Mouse (Mus musculus): ENCODE data around the gene Dlx3.

Dlx3 gene

GRCm38 (mm10) chr11:95150269-95151049 lies 30.5 kb downstream of the Dlx3 start:
- in situ Hi-C loops (cut with MboI; ENCODE audit: low sequenced_read_pairs): no loop called here

- in situ Hi-C loops (cut with MboI; ENCODE audit: low sequenced_read_pairs): no loop called here
These were observed 33.2 kb downstream of the Dlx3 start for GRCm38 (mm10) chr11:95153116-95153515.

- in situ Hi-C loops (cut with MboI; ENCODE audit: low sequenced_read_pairs): no loop called here
These were observed 33.8 kb downstream of the Dlx3 start for GRCm38 (mm10) chr11:95153681-95154080.

GRCm38 (mm10) chr11:95155511-95155910 lies 35.6 kb downstream of the Dlx3 start:
- in situ Hi-C loops (cut with MboI; ENCODE audit: low sequenced_read_pairs): no loop called here

GRCm38 (mm10) chr11:95157356-95157755 lies 37.4 kb downstream of the Dlx3 start:
- in situ Hi-C loops (cut with MboI; ENCODE audit: low sequenced_read_pairs): no loop called here

- in situ Hi-C loops (cut with MboI; ENCODE audit: low sequenced_read_pairs): no loop called here
These were observed 38.0 kb downstream of the Dlx3 start for GRCm38 (mm10) chr11:95157872-95158271.

- in situ Hi-C loops (cut with MboI; ENCODE audit: low sequenced_read_pairs): no loop called here
These were observed 39.9 kb downstream of the Dlx3 start for GRCm38 (mm10) chr11:95159763-95160371.

GRCm38 (mm10) chr11:95160693-95161092 lies 40.8 kb downstream of the Dlx3 start:
- in situ Hi-C loops (cut with MboI; ENCODE audit: low sequenced_read_pairs): no loop called here

GRCm38 (mm10) chr11:95161708-95162107 lies 41.8 kb downstream of the Dlx3 start:
- in situ Hi-C loops (cut with MboI; ENCODE audit: low sequenced_read_pairs): no loop called here

- in situ Hi-C loops (cut with MboI; ENCODE audit: low sequenced_read_pairs): no loop called here
These were observed 45.9 kb downstream of the Dlx3 start for GRCm38 (mm10) chr11:95165857-95166256.
